Mouse (Mus musculus): ENCODE results near the gene Gm572.

DNA sequence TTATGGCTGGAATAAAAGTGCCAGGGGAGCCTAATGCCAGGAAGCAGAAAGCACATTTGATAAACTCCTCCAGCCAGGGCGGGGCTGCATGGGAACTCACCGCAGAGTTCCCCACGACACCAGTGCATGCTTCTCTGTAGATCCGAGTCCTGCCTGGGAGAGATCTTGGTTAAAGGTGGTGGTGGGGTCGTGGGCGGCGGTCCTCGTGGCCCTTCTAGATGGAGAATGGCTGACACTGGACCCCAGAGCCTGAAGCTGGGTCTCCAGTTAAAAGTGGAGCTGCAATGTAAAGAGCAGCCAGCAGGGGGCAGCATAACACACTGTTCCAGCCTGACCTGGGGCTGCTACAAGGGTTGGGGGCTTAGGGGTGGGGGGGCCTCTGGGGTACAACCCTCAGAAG, 38.3 kb downstream of the Gm572 start:
- TF ChIP-seq POLR2A (IDR thresholded peaks at IDR 0.05; ENCODE audit: control insufficient read depth, low read depth, low read length) (no peak), CTCF (IDR thresholded peaks at IDR 0.05; ENCODE audit: control insufficient read depth, insufficient read depth, insufficient replicate concordance, low read depth, low read length) (peak; percentile 84)

Measured in testis, adult 2 months (tissue).